Mouse (Mus musculus) CD4-positive helper T cell, adult 2 months (primary cell): ENCODE data around the gene Sec14l2.

Experiments
- DNase-seq: peaks from one replicate; pipeline ENCODE4 v3.0.0-alpha.2; 2012; ENCODE audit warnings: low read depth, missing footprints, low spot score

The Sec14l2 gene

DNA sequence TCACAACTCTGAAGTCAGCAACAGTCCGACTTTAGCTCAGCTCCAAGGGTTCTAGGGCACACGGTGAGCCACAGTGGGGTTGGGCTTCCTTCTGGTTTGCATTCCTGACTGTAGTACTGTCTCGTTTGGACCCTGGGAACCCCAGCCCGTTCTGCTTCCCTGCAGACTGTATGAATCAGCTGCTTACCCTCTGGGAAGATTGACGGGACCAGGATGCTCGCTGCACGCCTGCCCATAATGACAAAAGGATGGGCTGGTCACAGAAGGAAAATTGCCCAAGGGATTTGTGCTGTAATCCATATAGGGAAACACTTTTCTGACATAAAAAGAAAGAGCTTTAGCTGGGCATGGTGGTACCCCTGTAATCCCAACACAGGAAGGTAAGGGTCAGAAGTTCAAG lies 24.4 kb downstream of the Sec14l2 start:
- no peak for DNase-seq

DNA sequence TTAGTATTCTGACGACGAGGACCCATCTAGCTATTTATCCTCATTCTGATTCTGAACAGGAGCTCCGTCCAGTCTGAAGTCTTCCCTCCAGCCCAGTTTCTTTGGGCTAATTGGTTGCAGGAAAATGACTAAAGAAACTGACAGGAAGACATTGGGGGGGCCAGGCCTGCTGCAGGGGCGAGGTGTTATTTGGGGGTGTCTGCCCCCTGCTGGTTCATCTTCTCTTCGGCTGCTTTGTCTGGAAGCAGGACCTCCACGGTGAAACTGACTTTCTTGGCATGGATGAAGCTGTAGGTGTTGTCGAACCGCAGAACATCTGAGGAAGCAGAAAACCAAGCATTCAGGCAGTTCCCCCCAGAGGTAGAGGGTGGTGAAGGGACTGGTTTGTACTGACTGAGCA lies 25.1 kb downstream of the Sec14l2 start:
- no peak for DNase-seq

DNA sequence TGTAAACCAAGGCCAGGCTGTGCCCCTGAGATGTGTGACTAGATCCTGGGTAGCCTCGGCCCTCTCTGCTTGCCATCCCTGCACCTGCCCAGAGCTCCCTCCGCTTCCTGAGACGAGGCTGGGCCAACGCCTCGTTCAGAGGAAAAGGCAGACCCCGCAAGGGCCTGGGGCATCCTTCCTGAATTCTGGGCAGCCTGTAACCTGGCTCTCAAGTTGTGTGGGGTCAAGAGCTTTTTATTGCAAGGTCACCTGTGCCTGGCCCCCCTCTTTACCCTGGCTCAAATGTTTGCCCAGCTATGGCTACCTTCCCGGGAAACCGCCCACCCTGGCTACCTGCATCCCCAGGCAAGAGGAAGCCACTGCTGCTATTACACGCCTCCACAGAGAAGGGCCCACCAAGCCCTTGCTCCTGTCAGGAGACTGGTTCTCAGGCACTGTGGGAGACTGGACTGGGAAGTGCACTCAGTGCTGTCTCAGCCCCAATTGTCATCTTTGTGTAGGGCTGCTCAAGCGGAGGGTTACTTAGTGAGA lies 26.1 kb downstream of the Sec14l2 start:
- DNase-seq = no peak

DNA sequence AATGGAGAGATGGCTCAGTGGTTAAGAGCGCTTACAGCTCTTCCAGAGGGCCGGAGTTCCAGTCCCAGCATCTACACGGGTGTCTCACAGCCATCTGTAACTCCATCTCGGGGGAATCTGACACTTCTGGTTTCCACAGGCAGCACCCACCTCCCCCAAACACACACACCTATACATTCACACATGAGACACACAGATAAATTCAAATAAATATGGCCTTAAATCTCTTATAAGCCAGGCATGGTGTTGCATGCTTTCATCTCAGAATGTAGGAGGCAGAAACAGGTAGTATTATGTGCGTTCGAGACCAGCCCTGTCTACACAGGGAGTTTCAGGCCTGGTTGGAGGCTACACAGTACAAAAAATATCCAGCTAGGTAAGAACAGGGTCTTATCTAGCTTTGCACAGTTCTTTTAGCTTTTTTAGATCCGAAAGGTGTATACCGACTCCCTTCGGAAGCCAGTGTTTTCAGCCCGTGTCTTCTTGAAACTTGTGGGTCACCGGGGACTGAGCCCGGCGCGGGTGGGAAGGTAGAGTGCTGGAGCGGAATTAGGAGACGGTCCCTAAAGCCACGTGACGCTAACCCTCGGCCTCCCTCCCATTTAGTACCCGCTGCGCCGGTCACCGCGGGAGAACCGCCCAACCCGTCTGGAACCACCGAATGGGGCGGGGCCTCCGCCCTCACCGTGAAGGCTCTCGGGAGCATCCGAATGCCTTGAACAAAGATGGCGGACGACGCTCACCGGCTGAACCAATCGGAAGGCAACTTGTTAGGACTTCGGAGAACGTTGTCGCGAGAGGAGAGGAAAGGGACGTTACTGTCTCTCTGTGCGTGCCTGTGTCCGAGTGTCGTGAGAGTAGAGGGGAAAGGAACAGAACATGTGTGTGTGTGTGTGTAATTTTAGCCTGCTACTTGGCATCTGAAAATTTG lies 26.9 kb downstream of the Sec14l2 start:
- peak; percentile 97 for DNase-seq

DNA sequence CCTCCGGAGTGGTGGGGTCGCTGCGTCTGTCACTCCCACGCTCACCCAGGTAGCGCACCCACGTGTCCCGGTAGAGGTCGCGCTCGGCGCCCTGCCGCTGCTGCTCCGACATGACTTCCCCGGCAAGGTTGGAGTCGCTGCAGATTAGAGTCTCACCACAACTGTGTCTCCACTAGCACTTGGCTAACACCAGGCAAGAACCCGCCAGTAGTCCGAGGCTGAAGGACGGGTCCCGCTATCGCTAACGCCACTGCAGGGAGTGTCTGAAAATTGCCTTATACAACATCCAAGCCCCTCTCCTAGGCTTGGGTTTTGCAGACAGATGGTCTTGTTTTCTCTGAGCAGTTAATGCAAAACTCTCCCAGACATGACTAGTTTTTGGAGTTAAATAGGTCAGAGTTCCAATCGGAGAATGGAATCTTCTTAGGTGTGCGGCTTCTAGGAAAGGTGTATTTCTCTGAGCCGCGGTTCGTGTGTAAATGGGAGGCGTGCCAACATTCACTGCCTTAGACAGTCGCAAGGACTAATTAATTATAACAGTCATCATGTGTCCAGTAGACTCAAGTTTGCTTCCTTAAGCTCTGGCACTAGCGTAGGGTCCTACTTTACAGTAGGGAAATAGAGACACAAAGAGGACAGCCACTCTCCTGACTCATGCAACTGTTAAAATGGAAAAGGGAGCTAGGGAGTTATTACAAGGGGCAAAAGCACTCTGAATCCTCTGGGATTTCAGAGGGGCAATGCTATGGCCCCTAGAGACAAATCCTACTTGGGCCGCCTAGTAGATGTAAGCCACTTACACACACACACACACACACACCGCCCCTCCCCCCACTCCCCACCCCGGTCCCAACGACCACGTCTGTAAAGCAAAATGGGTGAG lies 27.8 kb downstream of the Sec14l2 start, which contains the start of gene Mtfp1:
Mtfp1 (minus strand) TSS at position 275 of the 883 bp plus-strand sequence.
- DNase-seq = peak; percentile 69

DNA sequence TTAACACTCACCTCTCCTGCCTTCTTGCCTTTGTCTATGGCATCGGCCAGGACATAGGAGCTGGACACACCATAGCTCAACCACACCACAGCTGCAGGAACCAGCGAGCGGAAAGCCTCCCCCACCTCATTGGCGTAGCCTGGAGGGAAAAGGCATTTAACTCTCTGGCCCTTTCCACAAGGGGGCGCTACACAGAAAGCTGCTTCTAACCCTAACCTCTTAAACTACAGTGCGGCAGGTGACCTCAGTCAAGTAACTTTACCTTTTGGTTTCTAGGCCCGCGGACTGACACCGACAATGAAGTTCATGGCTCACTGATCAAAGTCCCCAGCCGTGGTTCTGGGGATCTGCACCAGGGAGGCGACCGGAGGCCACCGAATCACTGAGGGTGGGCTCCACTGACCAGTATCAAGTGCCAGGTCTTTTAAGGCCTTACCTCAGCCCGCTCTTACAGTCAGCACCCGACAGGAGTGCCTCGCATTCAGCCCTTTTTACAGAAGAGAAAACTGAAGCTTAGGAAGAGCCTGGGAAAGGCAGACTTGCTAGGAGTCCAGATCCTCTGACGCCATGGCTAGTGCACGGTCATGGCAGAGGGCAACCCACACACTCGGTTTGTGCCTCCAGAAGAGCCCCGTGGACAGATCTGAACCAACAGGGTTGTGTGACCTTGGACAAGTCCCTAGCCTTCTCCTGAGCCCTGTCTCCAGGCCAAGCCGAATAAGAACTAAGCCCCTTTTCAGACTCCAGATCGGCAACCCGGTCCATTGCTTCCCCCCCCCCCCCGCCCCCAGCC lies 28.6 kb downstream of the Sec14l2 start:
- DNase-seq = peak; percentile 85

DNA sequence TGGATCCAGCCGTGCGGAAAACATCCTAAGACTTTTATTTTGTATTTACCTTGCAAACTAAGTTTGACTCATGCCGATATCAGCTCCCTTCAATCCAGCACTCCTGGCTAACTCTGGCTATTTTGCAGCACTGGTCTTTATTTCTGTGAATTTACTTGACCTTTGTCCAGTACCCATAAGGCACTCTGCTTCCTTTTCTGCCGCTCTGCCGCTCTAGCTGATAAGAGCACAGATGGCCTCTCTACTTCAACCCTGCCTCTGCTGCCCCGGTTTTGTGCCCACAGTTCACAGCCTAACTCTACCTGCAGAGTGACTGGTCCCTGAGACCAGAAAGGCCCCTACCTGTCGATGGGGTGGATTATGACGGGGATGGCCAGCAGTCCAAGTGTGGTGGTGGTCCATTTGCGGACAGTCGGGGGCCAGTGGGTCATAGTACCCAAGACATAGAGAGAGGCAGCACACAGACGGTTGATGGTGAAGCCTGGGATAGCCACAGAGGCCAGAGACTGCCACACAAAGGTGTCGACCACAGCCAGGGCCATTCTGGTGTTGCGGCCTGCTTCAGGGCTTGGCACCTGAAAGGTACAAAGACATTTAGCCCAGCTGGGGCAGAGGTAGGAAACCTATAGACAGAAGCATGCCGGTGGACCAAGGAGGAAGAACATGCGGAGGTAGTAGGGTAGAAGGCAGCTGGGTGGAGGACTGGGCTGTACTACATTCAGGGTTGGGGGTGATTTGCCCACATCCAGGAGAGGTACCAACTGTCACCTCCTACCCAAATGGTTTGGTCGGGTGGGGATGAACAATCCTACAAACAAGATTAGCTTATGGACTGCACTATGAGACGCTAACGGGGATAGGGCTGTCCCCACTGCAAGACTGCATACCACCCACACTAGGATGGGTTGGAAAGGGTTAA lies 29.5 kb downstream of the Sec14l2 start:
- no peak for DNase-seq

DNA sequence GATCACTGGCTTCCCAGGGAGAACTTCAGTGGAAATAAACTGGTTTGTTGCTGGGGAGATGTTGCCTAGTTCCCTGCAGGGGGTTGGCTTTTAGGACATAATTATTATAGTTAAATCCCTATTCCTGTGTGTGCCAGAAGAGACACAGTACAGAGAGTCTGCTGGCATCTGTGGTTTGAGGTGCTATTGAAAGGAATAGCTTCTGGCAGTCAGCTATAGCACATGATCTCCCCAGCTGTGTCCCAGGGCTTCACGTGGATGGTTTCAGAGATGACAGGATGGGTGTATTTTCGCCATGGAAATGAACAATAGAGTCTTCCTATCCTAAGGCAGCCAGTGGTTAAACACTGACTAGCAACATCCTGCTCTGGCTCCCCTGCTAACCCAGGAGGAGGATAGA lies 35.9 kb downstream of the Sec14l2 start:
- no peak for DNase-seq

DNA sequence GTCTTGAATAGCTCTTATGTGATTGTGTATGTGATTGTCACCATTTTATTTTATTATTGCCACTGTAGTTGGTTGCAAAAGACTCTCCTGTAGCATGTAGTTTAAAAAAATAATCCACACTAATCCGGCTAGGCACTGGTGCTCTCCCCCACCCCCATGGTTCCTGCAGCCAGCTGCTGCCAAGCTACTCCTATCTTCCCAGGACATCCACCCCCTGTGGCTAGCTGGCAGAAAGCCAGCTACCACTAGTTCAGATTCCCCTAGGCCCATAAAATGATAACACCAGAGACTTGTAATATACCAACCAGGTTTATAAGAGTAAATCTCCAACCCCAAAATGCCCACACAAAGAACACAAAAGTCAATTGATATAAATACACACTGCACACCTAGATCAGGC lies 37.0 kb downstream of the Sec14l2 start:
- DNase-seq = no peak

DNA sequence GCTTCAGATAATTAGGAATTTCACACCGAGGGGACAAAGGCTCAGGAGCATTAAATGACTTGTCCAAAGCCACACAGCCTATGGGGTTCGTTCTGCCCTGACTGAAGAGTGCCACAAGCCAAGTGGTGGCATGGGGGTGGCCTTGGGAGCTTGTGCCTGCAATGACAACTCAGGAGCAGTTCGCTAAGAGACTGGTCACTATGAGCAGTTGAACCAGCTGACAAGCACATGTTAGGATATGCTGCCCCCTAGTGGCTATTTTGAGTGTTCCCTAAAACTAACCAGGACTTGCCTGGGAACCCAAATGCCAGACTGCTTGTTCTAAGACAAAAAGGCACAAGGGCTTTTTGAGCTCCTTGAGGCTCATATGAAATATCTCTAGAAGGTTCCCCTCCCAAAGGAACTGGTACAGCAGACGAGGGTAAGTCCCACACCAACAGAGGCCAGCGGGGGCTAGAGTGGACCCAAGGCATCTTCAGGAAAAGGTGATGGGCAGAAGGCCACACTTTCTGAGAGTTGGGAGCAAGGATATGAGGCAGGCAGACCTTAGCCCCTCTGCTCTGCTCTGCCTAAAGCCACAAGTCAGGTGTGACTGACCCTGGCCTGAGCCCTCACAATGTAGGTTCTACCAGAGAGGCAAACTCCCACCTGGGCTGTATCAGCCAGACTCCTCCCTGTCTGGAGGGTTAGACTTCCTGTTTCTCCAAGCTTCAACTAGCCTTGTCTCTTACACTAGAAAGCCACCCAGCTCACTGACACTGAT lies 39.7 kb downstream of the Sec14l2 start:
- peak; percentile 54 for DNase-seq

DNA sequence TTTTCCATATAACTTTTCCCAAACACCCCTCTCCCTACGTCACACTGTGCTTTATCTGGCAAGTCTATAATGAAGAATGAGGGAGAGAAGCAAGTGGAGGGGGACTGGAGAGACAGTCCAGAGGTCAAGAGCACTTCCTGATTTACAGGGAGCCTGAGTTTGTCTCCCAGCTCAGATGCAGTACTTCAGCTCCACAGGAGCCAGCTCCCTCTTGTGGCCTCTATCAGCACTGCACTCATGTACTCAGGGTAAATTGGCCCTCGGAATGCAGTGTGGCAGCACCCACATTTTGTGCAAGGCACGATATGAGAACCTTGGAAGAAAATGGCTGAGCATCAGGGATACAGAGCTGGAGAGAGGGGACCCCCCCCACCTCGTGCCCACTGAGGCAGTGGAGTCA lies 43.0 kb downstream of the Sec14l2 start:
- peak; percentile 57 for DNase-seq

DNA sequence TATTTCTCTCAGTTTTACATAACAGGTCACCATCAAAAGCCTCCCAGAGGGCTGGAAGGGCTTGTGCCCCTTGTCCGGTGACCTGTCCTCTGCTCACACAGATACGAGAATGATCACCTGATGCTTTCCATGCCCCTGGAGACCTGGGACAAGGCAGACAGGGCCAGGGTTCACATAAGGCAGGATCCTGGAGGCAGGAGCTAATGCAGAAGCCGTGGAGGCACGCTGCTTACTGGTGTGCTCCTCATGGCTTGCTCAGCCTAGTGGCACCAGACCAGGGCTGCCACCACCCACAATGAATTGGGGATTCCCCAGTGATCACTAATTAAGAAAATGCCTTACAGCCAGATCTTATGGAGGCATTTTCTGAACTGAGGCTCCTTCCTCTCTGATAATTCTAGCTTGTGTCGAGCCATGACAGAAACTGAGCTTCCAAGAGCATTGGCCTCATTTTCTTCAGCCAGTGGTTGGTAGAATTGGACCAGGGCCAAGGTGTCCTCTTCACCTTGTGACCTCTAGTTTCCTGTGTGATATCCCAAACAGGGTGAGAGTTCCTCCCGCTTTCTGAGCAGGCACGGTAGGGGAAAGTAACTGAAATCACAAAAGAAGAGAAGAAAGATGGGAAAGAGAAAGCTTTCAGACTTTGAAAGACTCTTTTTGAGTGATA lies 44.8 kb downstream of the Sec14l2 start:
- DNase-seq = no peak

DNA sequence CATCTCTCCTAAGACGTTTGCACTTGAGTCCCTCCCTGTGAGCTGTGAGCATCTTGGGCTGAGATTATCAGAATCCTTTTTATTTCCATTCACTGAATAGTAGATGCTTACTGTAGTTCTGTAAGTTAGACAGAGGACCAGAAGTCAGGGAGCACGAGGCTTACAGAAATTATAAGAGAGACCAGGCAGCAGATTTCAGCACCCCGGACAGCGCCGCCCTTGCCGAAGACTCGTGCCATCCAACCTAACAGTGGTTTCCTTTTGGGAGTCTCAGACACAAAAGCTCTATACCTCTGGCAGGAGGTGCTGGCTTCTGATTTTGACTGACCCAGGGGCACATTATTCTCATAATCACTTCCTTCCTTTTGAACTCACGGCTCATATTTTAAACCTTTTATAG lies 46.6 kb downstream of the Sec14l2 start:
- DNase-seq = no peak

DNA sequence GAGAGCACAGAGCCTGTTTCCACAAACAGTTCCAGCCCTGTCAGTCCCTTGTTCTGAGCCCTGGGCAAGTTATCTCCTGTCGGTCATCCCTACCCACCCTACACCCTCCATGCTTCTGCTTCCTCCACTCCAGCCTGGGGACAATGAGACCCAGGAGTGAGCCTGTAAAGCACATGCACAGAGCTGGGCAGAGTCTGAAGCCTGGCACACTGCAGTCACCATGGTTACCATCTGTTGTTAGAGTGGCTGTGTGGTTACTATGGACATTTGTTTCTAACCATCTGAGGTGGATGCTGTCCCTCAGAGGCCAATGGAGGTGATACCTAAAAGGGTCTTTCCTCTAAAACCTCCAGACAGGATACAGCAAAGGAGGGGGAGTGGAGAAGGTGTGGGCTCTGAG lies 53.6 kb downstream of the Sec14l2 start:
- DNase-seq = no peak

DNA sequence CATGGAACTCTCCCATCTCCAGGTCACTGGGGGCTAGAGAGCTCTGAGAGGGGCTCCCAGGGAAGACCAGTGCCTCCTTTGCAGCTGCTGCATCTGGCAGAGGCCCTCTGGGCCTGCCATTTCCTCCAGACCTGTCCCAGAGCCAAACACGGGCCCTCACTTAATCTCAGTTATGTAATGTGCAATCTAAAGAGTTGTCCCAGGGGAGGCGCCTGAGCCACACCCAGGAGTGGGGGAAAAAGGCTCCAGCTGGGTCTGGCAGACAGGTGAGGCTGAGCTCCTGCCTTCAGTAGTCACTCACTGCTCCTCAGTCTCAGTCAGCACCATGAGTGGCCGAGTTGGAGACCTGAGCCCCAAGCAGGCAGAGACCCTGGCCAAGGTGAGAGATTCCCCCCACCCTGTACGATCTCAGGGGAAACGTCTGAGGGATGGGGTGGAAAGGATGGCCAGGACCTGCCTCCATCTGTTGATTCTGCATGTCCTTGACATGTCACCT lies 58.5 kb downstream of the Sec14l2 start, which contains the start of gene Sec14l3:
Sec14l3 (plus strand) TSS at position 215 of the 496 bp plus-strand sequence.
- DNase-seq = no peak

DNA sequence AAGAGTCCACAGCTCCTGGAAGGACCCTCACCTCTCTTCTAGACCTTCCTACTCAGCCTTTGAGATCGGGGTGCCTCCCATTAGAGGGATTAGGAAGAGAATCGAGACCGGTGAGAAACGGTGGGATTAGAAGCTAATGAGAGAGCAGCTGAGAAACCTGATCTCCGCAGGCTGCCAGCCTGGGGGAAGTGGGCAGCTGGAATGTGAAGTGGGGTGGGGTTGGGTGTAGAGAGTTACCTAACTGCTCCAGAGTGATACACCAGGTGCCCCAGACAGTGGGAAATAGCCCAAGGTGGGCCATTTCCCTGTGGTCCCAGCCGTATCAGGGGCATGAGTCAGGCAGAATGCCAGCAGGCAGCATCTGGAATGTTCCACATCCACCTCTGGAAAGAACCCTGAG lies 60.2 kb downstream of the Sec14l2 start:
- DNase-seq = no peak

DNA sequence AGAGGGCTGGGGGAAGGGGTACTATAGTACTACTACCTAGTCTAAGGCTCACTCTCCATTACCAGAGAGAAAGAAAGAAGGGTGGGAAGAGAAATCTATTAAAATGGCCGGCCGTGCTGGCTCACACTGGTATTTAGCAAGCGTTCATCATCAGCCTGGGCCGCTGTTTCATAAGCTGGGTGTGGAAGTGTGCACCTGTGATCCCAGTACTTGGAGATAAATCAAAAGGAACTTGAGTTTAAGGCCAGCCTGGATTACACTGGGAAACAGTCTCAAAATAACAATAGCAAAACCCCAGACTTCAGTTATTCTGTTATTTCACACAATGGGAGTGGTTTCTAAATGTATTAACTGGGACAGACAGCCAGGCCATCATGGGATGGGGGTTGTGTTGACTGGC lies 60.7 kb downstream of the Sec14l2 start:
- no peak for DNase-seq

DNA sequence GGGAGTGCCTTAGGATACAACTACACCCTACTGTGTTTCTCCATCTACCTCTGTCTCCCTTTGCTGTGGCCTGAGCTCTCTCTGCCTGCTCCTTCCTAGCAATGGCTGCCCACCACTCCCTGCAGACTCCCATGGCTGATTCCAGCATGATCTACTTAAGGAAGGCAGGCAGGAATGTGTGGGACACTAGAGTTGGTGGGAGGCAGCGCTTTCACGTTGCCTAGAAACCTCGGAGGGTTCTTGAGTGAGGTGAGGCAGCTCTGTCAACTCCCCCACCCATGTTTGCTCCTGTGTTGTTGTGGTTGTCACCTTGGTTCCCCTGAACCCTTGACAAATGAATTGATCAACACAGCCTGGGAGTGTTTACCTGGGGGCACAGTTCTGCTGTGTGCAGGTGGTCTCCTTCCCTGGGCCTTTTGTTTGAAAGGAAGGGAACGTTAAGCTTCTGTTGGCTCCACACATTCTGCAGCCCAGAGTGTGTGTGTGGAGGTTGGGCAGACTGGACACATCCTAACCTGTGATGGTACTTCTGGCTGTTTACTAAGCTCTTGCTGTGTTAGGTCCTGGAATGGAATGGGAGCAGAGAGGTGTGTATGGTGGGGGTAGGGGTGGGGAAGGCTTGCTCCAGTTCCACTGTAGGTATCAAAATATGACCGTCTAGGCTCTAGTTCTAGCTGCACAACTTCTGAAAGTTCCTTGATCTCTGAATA lies 62.2 kb downstream of the Sec14l2 start:
- no peak for DNase-seq
